Mouse (Mus musculus) kidney, adult 2 months (tissue): ENCODE data around the gene Nectin2. TPM values are rescaled to one million over a fixed set of nuclear protein-coding genes. Genes with fewer than 3 reads are reported as not detected.
A peak's percentile ranks its signal among the peaks of the same experiment; 100 is the strongest.

Experiments
- DNase-seq: peaks from one replicate; pipeline ENCODE4 v3.0.0; 2021
- H3K27ac ChIP-seq: fragments of 200-500 bp; 2 replicates; pipeline ENCODE4 v1.5.1; 2012; ENCODE audit warnings: low read depth, low read length, control low read depth, inconsistent platforms; ENCODE audit not compliant: insufficient read depth
- H3K27me3 ChIP-seq: fragments of 200-500 bp; replicated peaks from 2 replicates; pipeline ENCODE4 v1.6.1; 2012; ENCODE audit warnings: mild to moderate bottlenecking, moderate library complexity, low read length, inconsistent platforms; ENCODE audit not compliant: control insufficient read depth, insufficient read depth
- H3K36me3 ChIP-seq: fragments of 200-500 bp; 2 replicates; pipeline ENCODE4 v1.6.1; 2012; ENCODE audit warnings: mild to moderate bottlenecking, moderate library complexity, low read length, inconsistent platforms; ENCODE audit not compliant: control insufficient read depth, insufficient read depth
- H3K4me1 ChIP-seq: fragments of 200-500 bp; 2 replicates; pipeline ENCODE4 v1.6.1; 2011; ENCODE audit warnings: low read length; ENCODE audit not compliant: control insufficient read depth, insufficient read depth
- H3K4me3 ChIP-seq: fragments of 200-500 bp; 2 replicates; pipeline ENCODE4 v1.5.1; 2011; ENCODE audit warnings: mild to moderate bottlenecking, low read depth, low read length, control low read depth; ENCODE audit not compliant: insufficient read depth
- CTCF ChIP-seq: fragments of 200-500 bp; conservative IDR thresholded peaks from 2 replicates; pipeline ENCODE4 v1.5.1; 2011; ENCODE audit warnings: low read depth, mild to moderate bottlenecking, control low read depth, low read length, moderate library complexity, mixed read lengths; ENCODE audit not compliant: insufficient read depth, insufficient read length
- POLR2A ChIP-seq: fragments of 200-500 bp; IDR thresholded peaks from one replicate; pipeline ENCODE4 v1.6.1; 2011; ENCODE audit warnings: low read depth, low read length, control low read depth
- WGBS: fragments of 180-500 bp; shearing (Covaris S2); methylation state at CpG from one replicate; pipeline ENCODE4 v1.1.7; 2018; 5-methylcytosine and 5-hydroxymethylcytosine counted together
- polyA plus RNA-seq: library from polyadenylated mRNA; depleted of rRNA; stranded (reverse); fragments of >200 nt; gene quantifications from 2 replicates; pipeline ENCODE4 v1.2.3, GENCODE M21; 2012; rRNA removed

Gene Nectin2
- polyA plus RNA-seq, 1 experiment = 44.5 TPM

GRCm38 (mm10) chr7:19676662-19677061 is 73.6 kb downstream of the Nectin2 start:
- 88% methylated on average over 1 of the region's 1 CpGs for WGBS
- H3K36me3 ChIP-seq = no peaks in the 10 kb centered on the region
- TF ChIP-seq POLR2A = no peak
- no peak for TF ChIP-seq CTCF
- DNase-seq = no peak
- H3K4me1 ChIP-seq = no peaks in the 10 kb centered on the region
- no peak overlapping the region for H3K27ac ChIP-seq
- no peak overlapping the region for H3K4me3 ChIP-seq
- H3K27me3 ChIP-seq = no peaks in the 10 kb centered on the region

- WGBS = 87% methylated on average over 10 of the region's 10 CpGs
- no peaks in the 10 kb centered on the region for H3K4me1 ChIP-seq
- H3K36me3 ChIP-seq = no peaks in the 10 kb centered on the region
- H3K4me3 ChIP-seq = no peak overlapping the region
- H3K27me3 ChIP-seq = no peaks in the 10 kb centered on the region
- DNase-seq = no peak
- no peak for TF ChIP-seq CTCF
- TF ChIP-seq POLR2A = no peak
- no peak overlapping the region for H3K27ac ChIP-seq
Observed at GRCm38 (mm10) chr7:19675824-19676223, 74.5 kb downstream of the Nectin2 start.

GRCm38 (mm10) chr7:19673083-19673699 is 77.1 kb downstream of the Nectin2 start:
- no peaks in the 10 kb centered on the region for H3K36me3 ChIP-seq
- no peaks in the 10 kb centered on the region for H3K27me3 ChIP-seq
- H3K4me1 ChIP-seq = peaks cover 5% of the 10 kb centered on the region
- DNase-seq = no peak
- no peak overlapping the region for H3K4me3 ChIP-seq
- WGBS = 57% methylated on average over 14 of the region's 14 CpGs
- no peak for TF ChIP-seq POLR2A
- TF ChIP-seq CTCF = no peak
- H3K27ac ChIP-seq = no peak overlapping the region

DNA sequence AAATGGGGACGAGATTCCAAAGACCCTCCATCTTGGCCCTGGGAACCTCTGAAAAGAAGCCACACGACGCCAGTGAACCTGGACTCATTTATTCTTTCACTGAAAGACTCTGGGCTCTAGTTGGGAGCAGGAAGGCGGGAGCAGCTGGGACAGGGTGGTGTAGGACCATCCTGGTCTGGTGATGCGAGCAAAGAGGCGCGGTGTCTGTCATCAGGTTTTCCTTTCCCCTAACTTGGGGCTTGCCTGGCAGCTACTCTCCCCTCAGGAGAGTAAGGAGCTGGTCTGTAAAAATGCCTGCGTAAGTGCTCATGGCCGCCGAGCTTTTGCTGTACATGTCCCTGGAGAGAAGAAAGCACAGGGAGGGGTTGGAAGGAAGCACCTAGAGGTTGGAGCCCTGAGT is 78.8 kb downstream of the Nectin2 start:
- WGBS = 77% methylated on average over 10 of the region's 10 CpGs
- TF ChIP-seq POLR2A (no peak), CTCF (no peak)

DNA sequence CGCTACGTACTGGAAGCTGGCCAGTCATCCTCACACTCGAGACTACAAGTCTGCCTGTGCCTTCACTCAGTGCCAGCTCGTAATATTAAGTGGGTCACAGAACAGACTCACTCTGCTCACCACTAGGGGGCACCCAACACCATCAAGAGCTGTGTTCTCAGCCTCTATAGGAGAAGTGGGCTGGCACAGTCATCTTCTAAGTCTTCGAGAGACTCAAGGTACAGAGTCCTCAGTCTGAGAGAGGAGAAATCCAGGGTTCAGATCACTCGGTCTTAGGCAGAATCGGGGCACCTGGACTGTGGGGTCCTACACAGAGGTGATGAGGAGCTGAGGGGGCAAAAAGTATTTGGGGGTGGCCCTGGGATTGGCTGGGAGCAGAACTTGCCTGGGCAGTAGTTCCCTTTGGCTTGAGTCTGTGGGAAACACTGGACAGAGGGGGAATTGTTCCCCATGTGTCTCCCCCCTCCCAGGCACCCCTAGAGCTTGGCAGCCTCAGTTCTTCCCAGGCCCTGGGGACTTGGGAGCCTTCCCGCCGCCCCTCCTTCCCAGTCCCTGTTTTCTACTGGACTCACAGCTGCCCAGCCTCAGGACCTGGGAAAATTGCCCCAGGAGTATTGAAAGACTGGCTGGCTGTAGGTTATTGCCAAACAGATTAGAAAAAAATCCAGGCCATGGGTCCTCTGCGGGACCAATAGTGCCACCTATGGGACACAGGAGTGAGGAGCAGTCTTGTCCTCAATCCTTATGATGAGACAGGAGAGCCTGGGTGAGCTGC is 81.1 kb downstream of the Nectin2 start:
- peak; percentile 96 for DNase-seq
- 3% methylated on average over 10 of the region's 10 CpGs for WGBS
- TF ChIP-seq CTCF (peak; percentile 98), POLR2A (no peak)
- Histone ChIP-seq H3K36me3 (no peaks in the 10 kb centered on the region), H3K27ac (peak overlapping the region; percentile 24; the same call in 1 of the 2 replicates), H3K4me3 (no peak overlapping the region), H3K4me1 (peaks cover 5% of the 10 kb centered on the region), H3K27me3 (no peaks in the 10 kb centered on the region)

More for the DNA sequence above, 78.8 kb downstream of the Nectin2 start:
- H3K4me3 ChIP-seq = no peak overlapping the region
- H3K4me1 ChIP-seq = peaks cover 5% of the 10 kb centered on the region
- no peak for DNase-seq
- H3K27me3 ChIP-seq = no peaks in the 10 kb centered on the region
- no peaks in the 10 kb centered on the region for H3K36me3 ChIP-seq
- H3K27ac ChIP-seq = no peak overlapping the region

DNA sequence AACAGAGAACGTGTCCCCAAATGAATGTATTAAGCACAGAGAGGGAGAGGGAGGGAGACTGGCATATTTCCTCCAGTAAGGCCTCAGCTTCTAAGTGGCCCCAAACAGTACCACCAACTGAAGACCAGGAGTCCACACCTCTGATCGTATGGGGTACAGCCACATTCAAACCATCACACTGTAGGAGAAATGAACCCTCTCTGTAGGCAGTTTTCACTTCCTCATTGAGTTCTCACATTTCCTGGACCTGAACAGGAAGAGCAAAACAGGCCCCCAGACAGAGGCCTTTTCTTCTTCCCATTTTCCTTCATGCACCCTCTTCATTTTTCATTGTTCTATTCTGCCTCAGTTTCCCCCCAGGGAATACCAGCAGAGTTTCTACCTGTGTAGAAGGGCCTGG is 82.8 kb downstream of the Nectin2 start:
- Histone ChIP-seq H3K27ac (no peak overlapping the region), H3K27me3 (no peaks in the 10 kb centered on the region), H3K4me1 (peaks cover 18% of the 10 kb centered on the region), H3K4me3 (no peak overlapping the region), H3K36me3 (no peaks in the 10 kb centered on the region)
- DNase-seq = no peak
- no peak for TF ChIP-seq POLR2A
- TF ChIP-seq CTCF = no peak
- 78% methylated on average over 2 of the region's 2 CpGs for WGBS

DNA sequence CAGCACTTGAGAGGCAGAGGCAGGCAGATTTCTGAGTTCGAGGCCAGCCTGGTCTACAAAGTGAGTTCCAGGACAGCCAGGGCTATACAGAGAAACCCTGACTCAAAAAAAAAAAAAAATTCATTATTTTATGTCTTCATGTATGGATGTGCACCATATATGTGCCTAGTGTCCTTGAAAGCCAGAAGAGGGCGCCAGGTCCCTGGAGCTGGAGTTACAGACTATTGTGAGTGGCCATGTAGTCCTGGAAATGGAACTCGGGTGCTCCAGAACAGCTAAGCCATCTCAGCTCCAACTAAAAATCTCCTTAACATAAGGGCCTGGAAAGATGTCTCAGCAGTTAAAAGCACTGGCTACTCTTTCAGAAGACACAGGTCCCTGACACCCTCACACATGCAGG is 83.5 kb downstream of the Nectin2 start:
- TF ChIP-seq CTCF = peak; percentile 45
- TF ChIP-seq POLR2A = no peak
- Histone ChIP-seq H3K4me3 (no peak overlapping the region), H3K4me1 (peaks cover 19% of the 10 kb centered on the region), H3K27me3 (no peaks in the 10 kb centered on the region), H3K36me3 (no peaks in the 10 kb centered on the region), H3K27ac (no peak overlapping the region)
- no peak for DNase-seq
- WGBS = 79% methylated on average over 3 of the region's 3 CpGs

Other genes starting within 250 kb of the Nectin2 start
- gene Bloc1s3, start 242.1 kb downstream of the Nectin2 start, polyA plus RNA-seq = 8.6 and 10.3 TPM in 2 replicates
- gene Trappc6a, start 242.1 kb downstream of the Nectin2 start, polyA plus RNA-seq = 62.3 and 74.6 TPM in 2 replicates
- gene Nkpd1, start 232.6 kb downstream of the Nectin2 start, polyA plus RNA-seq = 0.11 and 0.16 TPM in 2 replicates
- gene Ppp1r37, start 187.4 kb downstream of the Nectin2 start, polyA plus RNA-seq = 87.0 and 92.0 TPM in 2 replicates
- 2.7 and 3.3 TPM in 2 replicates for gene Zfp296, start 173.2 kb downstream of the Nectin2 start, polyA plus RNA-seq
- 143 and 149 TPM in 2 replicates for gene Gemin7, start 172.9 kb downstream of the Nectin2 start, polyA plus RNA-seq
- gene Clasrp, start 146.0 kb downstream of the Nectin2 start, polyA plus RNA-seq = 29.0 and 54.8 TPM in 2 replicates
- gene Relb, start 121.0 kb downstream of the Nectin2 start, polyA plus RNA-seq = 10.4 and 13.3 TPM in 2 replicates
- 144 and 182 TPM in 2 replicates for gene Clptm1, start 85.5 kb downstream of the Nectin2 start, polyA plus RNA-seq
- 0.42 and 0.57 TPM in 2 replicates for gene Apoc2, start 72.5 kb downstream of the Nectin2 start, polyA plus RNA-seq
- not detected in 2 replicates for gene Gm44805, start 69.1 kb downstream of the Nectin2 start, polyA plus RNA-seq
- 0.29 TPM in 1 of 2 replicates, not detected in the other for gene Apoc4, start 69.0 kb downstream of the Nectin2 start, polyA plus RNA-seq
- 12.2 and 16.5 TPM in 2 replicates for gene Apoc1, start 57.8 kb downstream of the Nectin2 start, polyA plus RNA-seq
- gene Apoe, start 51.3 kb downstream of the Nectin2 start, polyA plus RNA-seq = 922 and 939 TPM in 2 replicates
- gene Tomm40, start 35.0 kb downstream of the Nectin2 start, polyA plus RNA-seq = 83.9 and 86.3 TPM in 2 replicates
- 237 and 272 TPM in 2 replicates for gene Bcam, start 20.5 kb upstream of the Nectin2 start, polyA plus RNA-seq
- 24.4 and 32.6 TPM in 2 replicates for gene Cblc, start 46.3 kb upstream of the Nectin2 start, polyA plus RNA-seq
- 10.3 and 14.4 TPM in 2 replicates for gene Bcl3, start 72.3 kb upstream of the Nectin2 start, polyA plus RNA-seq
- 0.12 TPM in 1 of 2 replicates, not detected in the other for gene Gm19345, start 101.5 kb upstream of the Nectin2 start, polyA plus RNA-seq
- gene Ceacam16, start 110.8 kb upstream of the Nectin2 start, polyA plus RNA-seq = 0.14 and 0.16 TPM in 2 replicates
- gene Ceacam19, start 137.5 kb upstream of the Nectin2 start, polyA plus RNA-seq = 0.11 and 0.25 TPM in 2 replicates
- gene Pvr, start 170.7 kb upstream of the Nectin2 start, polyA plus RNA-seq = 10.9 and 12.3 TPM in 2 replicates
- gene Igsf23, start 200.3 kb upstream of the Nectin2 start, polyA plus RNA-seq = 0.14 and 0.31 TPM in 2 replicates
- 0.03 TPM in 1 of 2 replicates, not detected in the other for gene Ceacam20, start 214.9 kb upstream of the Nectin2 start, polyA plus RNA-seq
- not detected in 2 replicates for gene Nlrp9b, start 241.0 kb upstream of the Nectin2 start, polyA plus RNA-seq